Mouse (Mus musculus): ENCODE data around the gene Fmo1.

- TF ChIP-seq MAX (IDR thresholded peaks at IDR 0.05; ENCODE audit: low read depth) (no peak), TCF3 (IDR thresholded peaks at IDR 0.05; ENCODE audit: insufficient read length, low read depth) (no peak), SRF (IDR thresholded peaks at IDR 0.05; ENCODE audit: control insufficient read depth, insufficient read length, low read depth) (no peak), TCF12 (IDR thresholded peaks at IDR 0.05; ENCODE audit: insufficient read depth, poor library complexity, severe bottlenecking) (no peak)
Measured at GRCm38 (mm10) chr1:162831838-162832573, 34.4 kb downstream of the Fmo1 start.
